Mouse (Mus musculus) neural tube, embryonic 10.5 days (tissue): ENCODE measurements at regions not wholly inside any gene's neighbourhood (a gene's known extent, or its start where the extent isn't known, plus 50 kb on each side); places are given as distances from the start of the nearest gene placed in this dataset.

Experiments
- DNase-seq: peaks from one replicate; pipeline ENCODE4 v3.0.0-alpha.2; 2017; ENCODE audit warnings: low spot score; ENCODE audit errors: extremely low spot score

GRCm38 (mm10) chr4:99491536-99492514, 164.3 kb upstream of the Foxd3 start:
- no peak for DNase-seq

DNA sequence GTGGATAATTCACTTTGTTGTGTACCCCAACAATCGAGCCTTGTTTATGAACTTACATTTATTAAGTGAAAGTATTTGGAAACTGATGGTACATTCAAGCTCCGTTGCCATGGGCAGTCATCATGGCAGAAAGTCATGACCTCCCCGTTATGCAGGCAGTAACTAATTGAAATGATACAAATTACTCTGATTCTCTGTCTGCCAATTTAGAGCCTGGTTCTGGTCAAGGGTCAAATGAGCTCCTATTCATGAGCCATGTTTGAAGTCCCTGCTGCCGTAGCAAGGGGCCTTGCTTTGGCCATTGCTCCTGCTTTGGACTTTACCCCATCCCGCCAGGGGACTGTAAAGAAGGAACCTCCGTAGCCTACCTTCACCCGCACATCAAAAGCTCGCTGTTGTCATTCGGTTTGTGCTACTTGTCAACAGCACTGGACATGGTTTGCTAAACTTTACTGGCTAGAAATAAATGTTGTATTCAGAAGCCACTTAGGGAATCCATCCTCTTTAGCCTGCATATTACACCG, 152.8 kb upstream of the Foxd3 start:
- no peak for DNase-seq

DNA sequence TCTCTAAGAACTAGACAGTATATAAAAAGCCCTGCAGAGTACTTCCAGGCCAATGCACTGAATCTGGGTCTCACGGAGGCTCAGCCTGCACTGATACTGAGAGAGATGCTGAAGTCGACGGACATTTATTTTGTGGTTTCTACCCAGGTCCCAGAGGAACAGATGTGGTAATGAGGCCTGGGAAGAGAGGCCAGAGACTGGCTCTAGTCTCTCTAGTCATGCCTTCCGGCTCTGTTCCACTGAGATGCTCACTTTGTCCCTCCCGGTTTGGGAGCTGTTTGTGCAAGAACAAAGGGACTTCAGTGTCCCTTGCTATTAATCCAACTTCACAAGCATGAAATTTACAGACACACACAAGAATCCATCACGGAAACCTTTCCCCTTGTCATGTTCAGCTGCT, 144.1 kb upstream of the Foxd3 start:
- DNase-seq = no peak

- DNase-seq = no peak
These were observed 139.2 kb upstream of the Foxd3 start for GRCm38 (mm10) chr4:99516883-99517282.

DNA sequence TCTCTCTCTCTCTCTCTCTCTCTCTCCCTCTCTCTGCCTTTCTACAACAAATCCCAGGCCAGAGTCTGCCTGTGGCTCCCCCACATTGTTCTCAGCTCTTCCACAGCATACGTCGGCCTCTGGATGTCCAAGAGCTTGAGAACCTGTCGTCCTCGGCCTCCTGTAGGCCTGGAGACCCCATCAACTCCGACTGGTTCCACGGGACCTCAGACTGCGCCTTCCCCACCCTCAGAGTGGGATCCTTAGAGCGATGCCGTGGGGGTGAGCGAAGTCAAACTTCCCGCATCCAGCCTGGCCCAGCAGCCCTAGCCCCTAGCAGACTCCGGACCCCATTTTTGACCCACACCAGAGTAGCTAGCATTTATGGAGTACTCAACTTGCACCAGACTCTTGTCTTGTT, 128.7 kb upstream of the Foxd3 start:
- DNase-seq = no peak

- DNase-seq = no peak
These were observed 112.1 kb upstream of the Foxd3 start for GRCm38 (mm10) chr4:99544014-99544413.

DNA sequence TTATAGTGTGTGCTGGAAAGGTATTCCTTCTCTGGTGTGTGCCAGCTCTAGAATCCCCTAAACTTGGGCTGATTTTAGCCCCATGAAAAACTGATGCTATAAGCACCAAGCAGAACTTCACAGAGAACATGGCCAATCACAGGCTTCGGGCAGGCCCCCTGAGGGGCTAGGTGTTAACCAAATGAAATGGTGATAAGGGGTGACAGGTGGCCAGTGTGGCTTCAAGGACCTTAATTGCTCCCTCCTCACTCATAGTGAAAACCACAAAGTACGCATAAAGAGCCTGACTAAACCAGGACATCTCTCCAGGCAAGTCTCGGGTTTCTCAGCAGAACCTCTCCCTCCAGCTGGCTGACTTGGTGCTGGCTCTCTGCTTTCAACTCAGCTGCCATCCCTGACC, 110.4 kb upstream of the Foxd3 start:
- DNase-seq = no peak

DNA sequence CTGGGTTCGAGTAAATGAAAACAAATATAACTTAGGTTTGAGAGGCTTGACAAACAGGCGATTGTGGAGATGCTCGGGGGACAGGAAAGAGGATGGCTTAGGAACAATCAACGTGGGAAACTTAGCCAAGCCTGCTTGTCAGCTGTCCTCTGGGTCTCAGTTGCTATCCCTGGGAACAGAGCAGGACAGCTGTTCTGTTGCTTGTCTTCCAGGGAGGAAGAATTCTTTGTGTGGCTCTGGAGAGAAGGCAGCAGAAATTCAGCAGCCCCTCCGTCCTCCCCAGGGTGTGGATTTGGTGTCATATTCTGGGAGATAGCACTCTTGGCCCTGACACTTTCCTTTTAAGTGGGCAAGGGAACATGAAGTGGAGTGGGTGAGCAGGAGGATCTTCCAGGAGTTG, 98.1 kb upstream of the Foxd3 start:
- DNase-seq = no peak

DNA sequence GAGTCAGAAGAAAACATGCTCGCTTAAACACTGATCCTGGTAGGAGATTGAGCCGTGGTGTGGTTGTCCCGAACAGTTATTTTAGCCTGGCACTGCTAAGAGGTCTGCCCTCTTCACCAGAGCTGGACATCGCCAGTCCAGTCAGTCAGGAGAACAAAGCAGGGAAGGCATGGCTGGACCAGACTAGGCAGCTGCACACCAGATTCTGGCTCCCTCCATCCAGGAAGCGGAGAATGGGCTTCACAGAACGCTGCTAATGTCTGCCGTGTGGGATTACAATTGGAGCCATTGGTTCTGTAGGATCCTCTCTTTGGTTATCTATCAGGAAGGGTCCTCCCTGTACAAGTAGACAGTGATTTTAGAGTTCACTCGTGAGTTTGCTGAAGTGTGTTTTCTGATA, 95.5 kb upstream of the Foxd3 start:
- no peak for DNase-seq

DNA sequence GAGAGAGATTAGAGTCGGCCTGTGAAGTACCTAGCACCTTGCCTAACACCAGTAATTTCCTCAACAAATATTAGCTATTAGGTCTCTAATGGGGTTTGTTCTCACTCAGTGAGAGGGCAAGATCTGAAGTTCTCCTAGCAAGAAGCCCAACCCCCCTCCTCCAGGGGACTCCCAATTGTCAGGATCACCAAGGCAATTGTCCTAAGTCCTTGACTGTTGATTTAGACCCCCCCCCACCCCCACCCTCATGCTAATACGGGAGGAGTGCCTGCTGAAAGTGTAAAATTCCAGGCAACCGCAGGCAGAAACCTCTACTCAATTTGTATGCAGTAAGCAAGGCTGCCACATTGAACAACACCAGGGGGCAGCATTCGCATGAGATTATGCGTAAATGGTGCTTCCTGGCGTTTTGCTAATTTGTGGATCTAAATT, 94.6 kb upstream of the Foxd3 start:
- DNase-seq = no peak

GRCm38 (mm10) chr4:99565401-99565800, 90.7 kb upstream of the Foxd3 start:
- no peak for DNase-seq

DNA sequence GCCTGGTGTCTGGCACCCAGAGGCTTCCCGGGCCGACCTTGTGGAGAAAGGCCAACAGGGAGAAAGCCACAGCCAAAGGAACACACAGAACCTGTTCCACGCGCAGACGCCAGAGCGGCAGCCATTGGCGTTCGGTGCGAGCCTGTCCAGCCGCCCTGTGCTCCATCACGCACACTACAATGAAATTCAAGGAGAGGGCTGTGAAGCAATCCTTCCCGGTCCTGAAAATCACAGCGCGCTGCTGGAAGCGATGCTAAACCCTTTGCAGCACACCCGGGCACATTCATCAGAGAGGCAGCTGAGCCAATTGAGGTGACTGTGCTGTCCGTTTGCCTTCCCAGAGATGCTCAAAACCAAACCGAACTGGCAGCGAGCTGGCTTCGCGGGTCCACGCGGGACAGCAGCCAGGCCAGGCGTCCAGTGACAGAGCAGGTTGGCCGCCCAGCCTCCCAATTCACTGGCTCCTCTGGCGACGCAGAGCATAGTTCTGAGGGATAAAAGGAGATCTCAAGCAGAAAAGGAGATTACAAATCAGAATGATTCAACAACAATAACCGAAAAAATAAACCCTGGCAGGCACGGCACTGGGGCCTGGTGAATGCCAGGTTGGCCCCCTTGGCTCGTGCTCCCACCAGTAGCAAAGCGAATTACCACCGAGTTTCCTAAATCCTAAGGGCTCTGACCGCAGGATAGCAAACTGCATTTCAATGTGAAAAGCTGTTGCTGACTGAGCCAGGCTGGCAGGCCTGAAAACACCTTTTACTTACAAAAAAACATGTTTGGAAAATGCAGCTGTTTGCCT, 83.1 kb upstream of the Foxd3 start:
- peak; percentile 62 for DNase-seq

DNA sequence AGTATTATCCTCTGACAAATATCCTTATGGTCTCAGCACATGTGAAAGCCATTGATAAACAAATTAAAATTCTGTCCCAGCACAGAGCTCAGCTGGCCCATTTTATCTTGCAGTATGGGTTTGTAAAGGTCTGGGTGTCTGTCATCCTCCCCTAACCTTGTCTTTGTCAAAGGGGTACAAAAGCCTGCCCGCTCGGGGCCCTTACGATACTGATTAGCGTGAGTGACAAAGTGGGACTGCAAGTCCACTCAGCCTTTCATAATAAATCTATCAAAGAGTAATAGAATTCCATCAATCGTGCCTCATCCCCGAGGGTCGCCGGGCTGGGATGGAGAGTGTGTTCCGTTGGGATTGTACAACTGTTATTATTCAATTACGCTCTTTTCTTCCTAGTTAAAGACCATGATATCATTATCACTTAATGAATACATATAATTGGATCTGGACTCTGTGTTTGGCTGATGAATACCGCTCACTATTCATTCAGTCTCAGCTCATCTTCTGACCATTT, 82.0 kb upstream of the Foxd3 start:
- DNase-seq = peak; percentile 30

GRCm38 (mm10) chr4:99574984-99575383, 81.1 kb upstream of the Foxd3 start:
- no peak for DNase-seq

- DNase-seq = no peak
These were observed 58.3 kb upstream of the Foxd3 start for GRCm38 (mm10) chr4:99597781-99598180.

DNA sequence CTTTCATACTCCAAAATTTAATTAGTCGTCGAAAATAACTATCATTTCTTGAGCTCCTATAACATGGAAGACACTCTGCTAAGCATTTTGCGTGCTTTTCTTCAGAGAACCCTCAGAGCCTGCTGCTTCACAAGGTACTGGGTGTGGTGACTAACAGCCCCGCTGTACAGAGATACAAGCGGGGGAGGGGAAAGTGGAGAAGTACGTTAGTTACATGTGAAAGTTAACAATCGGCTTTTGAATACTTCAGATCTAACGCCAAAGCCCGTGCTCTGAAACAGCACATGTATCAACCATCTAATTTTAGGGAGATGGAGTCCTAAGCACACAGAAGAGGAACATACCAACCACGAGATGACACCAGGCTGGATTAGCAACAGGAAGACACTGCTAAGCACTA, 55.4 kb upstream of the Foxd3 start:
- DNase-seq = no peak

GRCm38 (mm10) chr4:99601463-99601862, 54.6 kb upstream of the Foxd3 start:
- no peak for DNase-seq
